Mouse (Mus musculus) liver (tissue): ENCODE data around the gene Tbc1d22b.
A peak's percentile ranks its signal among the peaks of the same experiment; 100 is the strongest.
"Not testable (repeated sequence)": the region's sequence is repeated elsewhere in the genome, so short reads cannot be mapped to it uniquely, and the experiment has no call there.

Source experiments
- DNase-seq: peaks from one replicate; pipeline ENCODE4 v3.0.0-alpha.2; 2020; ENCODE audit warnings: mixed read lengths

The Tbc1d22b gene

DNA sequence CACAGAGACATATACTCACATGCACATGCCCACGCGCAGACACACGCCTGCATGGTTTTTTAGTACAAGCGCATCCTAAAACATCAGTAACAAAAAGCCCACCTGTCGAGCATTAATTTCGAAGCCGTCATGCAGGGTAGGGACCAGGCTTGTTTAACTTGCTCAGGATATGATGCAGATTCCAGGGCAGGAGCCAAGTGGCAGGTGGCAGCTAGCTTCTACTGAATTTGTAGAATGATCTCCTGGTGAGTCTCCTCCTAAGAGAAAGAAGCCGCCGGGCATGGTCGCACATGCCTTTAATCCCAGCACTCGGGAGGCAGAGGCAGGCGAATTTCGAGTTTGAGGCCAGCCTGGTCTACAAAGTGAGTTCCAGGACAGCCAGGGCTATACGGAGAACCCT lies 49.5 kb downstream of the Tbc1d22b start:
- no peak for DNase-seq

DNA sequence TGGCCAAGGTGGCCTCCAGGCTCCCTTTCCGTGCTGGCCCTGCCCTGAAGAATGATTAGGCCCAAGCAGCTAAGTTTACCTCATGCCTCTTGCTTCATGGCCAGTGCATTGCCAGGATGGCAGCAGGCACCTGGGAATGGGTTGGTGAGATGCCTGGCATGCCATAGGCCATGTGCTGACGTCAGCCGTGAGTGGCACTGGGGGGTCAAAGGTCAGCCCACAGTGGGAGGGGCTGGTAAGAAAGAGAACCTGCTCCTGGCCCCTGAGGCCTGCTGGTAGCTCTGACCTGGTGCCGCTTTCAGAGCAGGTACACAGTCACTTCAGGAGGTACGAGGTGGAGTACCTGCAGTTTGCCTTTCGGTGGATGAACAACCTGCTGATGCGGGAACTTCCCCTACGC lies 50.0 kb downstream of the Tbc1d22b start:
- DNase-seq, result no peak

DNA sequence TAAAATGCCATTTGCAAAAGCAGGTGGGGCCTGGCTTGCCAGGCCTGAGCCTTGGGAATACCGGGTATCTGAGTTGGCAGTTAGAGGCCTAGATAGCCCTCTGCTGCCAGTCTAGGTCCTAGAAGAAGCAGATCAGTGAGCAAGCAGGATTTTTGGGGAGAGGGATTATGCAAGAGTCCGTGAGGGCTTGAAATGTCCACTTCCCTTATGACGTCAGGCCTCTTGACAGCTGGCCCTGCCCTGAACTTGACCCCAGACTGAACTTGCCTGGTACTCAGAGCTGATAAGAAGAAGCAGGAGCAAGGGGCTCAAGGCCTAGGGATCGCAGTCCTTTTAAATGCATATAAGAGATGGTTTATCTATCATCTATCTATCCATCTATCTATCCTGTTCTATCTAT lies 51.8 kb downstream of the Tbc1d22b start:
- no peak for DNase-seq

DNA sequence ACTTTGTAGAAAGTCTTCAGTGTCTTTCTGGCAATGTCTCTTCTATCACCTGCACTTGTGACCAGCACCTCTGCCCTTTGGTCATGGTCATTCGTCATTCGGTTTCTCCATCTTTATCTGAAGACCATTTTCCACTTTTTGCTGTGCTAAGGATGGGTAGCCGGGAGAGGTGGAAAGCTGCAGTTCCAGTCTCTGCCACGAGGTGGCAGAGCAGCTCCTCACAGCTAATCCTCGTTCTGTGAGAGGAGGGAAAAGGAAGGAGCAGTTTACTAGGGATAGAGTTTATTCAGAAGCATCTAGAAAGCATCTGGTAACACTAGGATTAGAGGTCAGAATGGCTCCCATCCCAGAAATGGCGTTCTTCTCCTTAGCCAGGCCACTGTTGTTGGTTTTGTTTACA lies 53.7 kb downstream of the Tbc1d22b start:
- DNase-seq, result peak; percentile 79

DNA sequence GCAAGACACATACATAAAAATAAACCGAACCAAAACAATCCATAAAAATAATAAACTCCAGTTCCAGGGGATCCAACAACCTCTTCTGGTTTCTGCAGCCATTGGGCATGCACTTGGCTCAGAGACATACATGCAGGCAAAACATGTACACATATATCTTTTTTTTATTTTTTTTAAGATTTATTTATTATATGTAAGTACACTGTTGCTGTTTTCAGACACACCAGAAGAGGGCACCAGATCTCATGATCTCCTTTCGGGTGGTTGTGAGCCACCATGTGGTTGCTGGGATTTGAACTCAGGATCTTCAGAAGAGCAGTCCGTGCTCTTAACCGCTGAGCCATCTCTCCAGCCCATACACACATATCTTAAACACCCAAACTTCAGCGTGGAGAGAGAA lies 63.9 kb downstream of the Tbc1d22b start:
- not testable (repeated sequence) for DNase-seq

DNA sequence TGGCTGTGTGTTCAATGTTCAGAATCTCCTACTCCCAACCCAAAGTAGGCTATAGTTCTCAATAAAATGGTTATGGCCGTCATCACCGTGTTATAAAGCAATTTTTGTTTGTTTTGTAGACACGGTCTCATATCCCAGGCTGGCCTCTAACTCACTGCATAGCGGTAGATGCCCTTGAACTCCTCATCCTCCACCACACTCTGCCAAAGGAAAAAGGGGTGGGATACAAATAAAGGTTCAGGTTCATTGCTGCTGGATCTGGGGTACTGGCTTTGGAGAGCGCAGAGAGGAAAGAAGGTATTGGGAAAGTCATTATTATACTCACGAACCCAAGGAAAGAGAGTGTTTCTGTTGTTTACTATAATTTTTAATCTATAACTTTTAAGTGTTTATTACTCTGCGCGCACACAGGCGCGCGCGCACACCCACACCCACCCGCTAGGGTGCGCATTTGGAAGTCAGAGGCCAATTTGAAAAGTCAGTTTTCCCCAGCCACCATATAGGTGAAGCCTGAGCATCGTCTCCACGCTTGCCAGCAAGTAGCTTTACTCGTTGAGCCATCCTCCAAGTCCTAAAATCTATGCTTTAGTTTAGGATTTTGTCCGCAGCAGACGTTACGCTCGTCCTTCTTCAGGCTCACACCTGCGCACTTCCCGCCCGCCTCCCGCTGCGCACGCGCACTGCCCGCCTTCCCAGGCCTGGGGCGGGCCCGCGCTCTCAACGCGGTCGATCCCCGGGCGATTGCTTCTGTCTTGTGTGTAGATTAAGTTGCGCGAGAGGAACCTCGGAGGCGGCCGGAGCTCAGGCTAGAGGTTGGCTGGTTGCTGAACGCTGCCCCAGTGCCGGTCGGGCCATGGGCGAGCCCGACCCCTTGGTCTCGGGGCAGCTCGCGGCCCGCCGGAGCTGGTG lies 64.8 kb downstream of the Tbc1d22b start, which contains the start of the genes Rnf8 and Gm28043:
Rnf8 (plus strand) TSS at position 676 of the 909 bp plus-strand sequence.
Gm28043 (plus strand) TSS at position 762 of the 909 bp plus-strand sequence.
- DNase-seq, result peak; percentile 95

DNA sequence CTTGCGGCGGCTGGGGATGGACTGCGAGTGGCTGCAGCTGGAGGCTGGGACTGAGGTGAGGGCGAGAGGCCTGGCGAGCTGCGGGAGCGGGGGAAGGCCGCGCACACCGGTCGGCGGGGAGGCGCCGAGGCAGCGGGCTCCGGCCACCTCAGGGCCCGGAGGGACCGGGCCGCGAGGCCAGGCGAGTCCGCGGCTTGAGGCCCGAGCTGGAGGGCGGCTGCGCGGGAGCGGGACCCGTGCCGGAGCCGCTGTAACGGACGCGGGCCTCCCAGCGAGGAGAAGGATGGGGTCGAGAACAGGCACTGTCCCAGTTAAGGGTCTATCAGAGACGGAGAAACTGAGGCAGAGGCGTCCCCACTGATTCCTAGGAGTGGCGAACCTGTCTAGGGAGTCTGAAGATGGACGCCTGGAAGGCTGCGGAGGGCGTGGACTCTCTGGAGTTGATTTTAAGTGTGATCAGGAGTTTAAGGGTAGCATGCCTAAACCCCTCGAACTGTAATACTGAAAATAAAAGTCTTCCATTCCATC lies 65.5 kb downstream of the Tbc1d22b start:
- DNase-seq, result peak; percentile 58

DNA sequence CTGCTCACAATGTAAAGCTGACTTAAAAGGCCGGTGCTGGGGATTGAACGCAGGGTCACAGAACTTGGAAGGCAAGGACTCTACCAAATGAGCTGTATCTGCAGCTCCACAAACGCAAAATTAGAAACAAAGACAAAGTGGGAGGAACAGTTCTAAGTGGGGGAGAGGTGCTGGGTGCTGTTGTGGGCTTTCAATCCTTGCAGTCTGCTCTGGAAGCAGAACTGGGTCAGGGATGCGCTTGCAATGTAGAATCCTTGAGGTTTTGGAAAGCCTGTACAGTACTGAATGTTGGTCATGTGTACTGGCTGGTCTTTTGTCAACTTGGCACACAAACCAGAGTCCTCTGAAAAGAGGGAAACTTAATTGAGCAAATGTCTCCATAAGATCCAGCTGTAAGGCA lies 66.0 kb downstream of the Tbc1d22b start:
- DNase-seq, result no peak

DNA sequence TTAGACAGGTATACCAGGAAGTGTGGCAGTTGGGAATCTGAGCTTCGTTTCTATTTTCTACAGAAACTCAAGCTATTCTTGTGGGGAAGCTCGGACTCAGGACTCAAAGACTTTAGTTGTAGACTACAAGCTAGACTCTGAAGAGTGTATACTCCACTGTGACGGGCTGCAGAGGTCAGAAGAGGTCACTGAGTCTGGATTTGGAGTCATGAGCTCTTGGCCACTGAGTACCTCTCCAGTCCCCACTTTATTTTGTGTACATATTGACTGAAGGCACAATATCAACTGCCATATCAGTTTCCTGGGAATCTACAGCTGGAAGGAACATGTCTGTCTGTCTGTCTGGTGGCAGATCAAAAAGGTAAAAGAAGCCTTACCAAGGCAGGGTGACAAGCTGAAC lies 69.6 kb downstream of the Tbc1d22b start:
- DNase-seq, result no peak

DNA sequence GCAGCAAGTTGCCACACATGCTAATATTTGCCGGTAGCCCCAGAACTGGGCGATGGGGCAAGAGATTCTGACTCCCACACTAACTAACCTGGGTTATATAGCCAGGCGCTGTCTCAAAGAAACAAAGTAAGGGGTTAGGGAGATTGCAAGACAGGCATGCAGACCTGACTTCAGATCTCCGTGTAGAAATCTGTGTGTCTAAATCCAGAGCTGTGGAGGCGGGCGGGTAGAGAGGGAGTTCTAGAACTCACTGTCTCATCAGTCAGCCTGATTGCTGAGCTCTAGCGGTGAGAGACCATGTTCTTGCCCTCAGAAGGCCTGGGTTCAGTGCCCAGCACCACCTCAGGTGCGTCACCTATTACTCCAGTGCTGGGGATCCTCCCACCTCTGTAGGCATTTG lies 73.9 kb downstream of the Tbc1d22b start:
- no peak for DNase-seq

DNA sequence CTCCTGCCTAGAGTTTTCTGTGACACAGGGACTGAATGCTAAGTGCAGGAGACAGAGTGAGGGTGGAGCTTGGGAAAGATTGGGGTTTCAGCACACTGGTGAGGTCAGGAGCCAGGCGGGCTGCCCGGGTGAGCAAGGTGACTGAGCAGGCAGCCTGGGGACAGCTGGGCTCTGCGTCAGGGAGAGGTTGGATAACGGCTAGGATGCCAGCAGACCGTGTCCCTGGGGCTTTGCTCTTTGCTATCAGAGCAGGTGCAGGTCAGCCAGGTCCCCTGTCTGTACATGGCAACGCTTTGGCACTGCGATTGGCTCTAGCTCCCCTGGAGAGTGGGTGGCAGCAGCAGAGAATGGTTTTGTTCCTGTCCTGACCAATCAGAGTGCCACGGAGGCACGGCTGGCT lies 77.7 kb downstream of the Tbc1d22b start:
- no peak for DNase-seq

DNA sequence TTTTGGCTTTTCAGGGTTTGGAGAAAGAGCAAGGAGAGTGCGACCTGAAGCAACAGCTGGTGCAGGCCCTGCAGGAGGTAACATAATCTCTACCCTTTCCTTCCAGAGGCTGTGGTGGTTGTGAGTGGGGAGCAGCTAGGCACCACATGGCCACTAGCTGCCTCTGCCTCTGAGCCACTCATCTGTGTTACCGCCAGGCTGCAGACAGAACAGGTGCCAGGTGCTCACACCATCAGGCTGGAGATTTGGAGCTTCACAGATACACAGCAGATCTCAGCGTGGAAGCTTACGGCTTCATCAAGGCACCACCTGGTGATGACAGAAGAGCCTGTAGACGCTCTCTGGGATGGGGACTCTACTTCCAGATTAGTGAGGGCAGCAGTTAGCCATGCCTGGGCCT lies 79.4 kb downstream of the Tbc1d22b start:
- DNase-seq, result no peak

DNA sequence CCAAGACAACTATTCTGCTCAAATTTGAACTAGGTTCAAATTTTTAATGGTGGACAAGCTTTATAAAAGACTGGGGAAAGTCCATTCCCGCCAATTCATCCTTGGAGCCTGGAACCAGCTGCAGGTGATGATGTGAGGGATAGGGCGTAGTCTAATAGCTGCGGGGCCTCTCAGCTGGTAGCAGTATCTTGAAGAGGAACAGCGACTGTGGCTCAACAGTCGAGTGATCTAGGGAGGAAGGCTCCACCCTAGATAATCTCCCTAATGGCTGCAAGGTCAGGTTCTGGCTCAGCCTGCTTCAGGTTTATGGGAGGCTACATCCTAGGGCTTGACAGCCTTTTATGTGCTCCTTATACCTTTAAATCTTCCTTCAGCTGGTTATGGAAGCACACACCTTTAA lies 80.0 kb downstream of the Tbc1d22b start:
- DNase-seq, result peak; percentile 73

DNA sequence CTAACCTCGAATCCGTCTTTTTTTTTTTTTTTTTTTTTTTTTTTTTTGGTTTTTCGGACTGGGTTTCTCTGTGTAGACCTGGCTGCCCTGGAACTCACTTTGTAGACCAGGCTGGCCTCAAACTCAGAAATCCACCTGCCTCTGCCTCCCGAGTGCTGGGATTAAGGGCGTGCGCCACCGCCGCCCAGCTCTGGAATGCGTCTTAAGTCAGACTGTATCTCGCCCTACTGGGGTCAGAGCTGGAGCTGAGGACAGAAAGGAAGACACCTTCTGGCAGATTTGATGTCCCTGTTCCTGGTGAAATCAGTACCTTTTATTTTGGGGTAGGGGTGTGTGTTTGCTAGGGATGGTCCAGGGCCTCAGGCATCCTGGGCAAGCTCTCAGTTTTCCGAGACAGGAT lies 82.7 kb downstream of the Tbc1d22b start:
- no peak for DNase-seq

DNA sequence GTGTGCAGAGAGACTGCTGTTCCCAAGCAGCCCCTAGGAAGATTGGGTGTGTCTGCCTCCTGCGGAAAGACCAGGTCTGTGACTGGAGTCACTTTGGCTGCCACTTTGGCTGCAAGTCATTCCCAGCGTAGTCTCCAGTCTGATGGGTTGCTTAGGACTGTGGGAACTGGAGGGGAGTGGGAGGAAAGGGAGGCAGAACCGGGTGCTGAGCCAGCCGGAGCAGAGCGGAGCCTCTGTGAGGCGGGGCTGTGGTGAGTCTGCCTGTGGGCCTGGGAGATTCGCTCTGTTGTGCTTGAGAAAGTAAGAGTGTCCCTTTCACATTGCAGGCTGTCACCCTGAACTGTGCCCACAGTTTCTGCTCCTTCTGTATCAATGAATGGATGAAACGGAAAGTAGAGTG lies 85.9 kb downstream of the Tbc1d22b start:
- no peak for DNase-seq

DNA sequence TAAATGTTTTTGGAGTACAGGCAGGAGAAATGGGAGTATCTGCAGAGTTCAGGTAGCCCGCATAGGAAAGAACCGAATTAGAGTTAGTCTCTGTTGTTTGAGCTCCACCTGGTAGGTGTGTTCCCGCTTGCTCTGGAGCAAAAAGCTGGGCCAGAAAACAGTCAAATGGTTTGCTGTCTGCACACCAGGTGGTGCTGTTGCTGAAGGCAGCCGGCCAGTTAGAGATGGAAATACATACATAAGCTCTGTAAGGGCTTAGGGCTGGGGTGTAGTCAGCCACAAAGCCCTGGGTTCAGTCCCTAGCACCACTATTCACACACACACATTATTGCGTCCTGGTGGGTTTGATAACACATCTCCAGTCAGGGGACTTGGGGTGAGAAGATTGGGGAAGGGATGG lies 86.5 kb downstream of the Tbc1d22b start:
- peak; percentile 60 for DNase-seq

DNA sequence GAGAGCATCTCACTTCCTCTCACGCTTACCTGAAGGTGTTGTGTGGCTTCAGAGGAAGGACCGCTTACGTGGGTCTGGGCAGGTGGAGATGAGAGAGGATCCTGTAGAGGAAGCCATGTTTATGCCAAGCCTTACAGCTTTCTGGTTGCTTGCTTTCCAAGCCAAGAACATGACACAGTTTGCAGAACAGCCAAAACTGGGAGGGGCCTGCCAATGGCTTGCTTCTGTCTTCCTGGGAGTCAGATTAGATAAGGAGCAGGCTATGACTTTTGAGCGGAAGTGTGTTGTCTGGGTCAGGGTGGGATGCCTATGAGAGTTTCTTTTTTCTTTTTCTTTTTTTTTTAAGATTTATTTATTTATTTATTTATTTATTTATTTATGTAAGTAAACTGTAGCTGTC lies 87.8 kb downstream of the Tbc1d22b start:
- peak; percentile 69 for DNase-seq

DNA sequence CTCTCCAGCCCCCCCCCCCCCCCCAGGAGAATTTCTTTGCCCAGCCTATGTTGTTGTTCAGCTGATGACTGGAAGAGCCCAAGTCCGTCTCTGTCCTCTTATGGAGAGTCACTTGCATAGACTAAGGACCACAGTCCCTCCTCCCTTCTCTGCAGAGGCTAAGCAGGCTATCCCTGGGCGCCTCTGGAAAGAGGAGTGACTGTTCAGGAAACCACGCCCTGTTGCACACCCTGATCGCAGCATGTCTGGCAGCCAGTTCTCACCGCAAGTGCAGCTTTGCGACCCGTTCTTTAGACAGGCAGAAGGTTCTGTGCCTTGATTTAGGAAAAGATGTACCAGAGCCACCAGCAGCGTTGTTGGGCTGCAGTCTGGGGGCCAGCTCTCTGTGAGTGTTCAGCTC lies 88.3 kb downstream of the Tbc1d22b start:
- peak; percentile 79 for DNase-seq

DNA sequence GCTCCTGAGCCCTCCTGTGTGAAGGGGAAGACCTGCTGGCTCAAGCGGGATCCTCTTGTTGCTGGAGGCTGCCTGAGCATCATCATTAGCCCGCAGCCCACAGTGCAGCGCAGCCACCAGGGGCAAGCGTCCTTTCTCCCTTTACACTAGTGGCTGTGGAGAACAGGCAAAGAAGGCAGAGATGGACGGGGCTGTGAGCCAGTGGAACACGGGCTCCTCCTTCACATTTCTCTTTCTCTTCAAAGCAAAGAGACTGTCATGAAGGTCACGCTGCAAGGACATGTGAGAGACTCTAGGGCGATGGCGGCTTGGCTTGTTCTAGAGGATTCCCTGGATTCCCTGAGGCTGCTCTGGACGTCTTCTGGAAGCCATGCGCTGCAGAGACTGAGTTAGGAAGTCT lies 91.4 kb downstream of the Tbc1d22b start:
- no peak for DNase-seq

DNA sequence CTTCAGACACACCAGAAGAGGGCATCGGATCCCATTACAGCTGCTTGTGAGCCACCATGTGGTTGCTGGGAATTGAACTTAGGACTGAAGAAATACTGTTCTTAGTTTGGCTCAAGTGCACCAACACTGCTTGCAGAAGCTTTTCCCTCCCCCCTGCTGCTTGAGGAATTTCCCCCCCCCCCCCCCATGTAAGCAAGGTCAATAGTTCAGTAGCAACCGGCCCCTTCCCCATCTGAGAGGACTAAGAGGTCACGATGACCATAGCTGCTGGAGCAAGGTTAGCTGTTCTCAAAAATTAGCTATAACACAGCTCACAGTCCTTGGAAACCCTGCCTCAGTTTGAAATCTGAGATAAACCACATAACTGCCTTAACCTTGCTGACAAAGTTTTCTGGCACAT lies 92.6 kb downstream of the Tbc1d22b start:
- no peak for DNase-seq
